Mouse (Mus musculus) cerebellum, adult 9-11 months (tissue): ENCODE results near the gene Olfr180.

Source experiments
- DNase-seq: peaks from one replicate; pipeline ENCODE4 v3.0.0; 2022

The Olfr180 gene

GRCm38 (mm10) chr16:58929292-58929691 is at the start of gene Olfr180:
Gene Olfr180, minus strand, starts transcription at chr16:58929392.
- no peak for DNase-seq

- no peak for DNase-seq
These were observed 537 bp downstream of the Olfr180 start, which contains the start of gene Olfr181 for GRCm38 (mm10) chr16:58928655-58929054. Gene Olfr181, minus strand, starts transcription at chr16:58928755.

GRCm38 (mm10) chr16:58891963-58892362 is 37.2 kb downstream of the Olfr180 start, which contains the start of gene Olfr178:
Gene Olfr178, minus strand, starts transcription at chr16:58892063.
- DNase-seq = no peak

GRCm38 (mm10) chr16:58884416-58884815 is 44.8 kb downstream of the Olfr180 start:
- DNase-seq = no peak

- DNase-seq = no peak
These were observed 54.5 kb downstream of the Olfr180 start, which contains the start of gene Olfr177 for GRCm38 (mm10) chr16:58874668-58875067. Gene Olfr177, minus strand, starts transcription at chr16:58874768.
